Mouse (Mus musculus): Measurements from ENCODE around the gene Car5a.
A peak's percentile ranks its signal among the peaks of the same experiment; 100 is the strongest.

Gene Car5a

GRCm38 (mm10) chr8:121934923-121935322 is 9.8 kb downstream of the Car5a start:
- no peak for DNase-seq (ENCODE audit: low spot score)

DNA sequence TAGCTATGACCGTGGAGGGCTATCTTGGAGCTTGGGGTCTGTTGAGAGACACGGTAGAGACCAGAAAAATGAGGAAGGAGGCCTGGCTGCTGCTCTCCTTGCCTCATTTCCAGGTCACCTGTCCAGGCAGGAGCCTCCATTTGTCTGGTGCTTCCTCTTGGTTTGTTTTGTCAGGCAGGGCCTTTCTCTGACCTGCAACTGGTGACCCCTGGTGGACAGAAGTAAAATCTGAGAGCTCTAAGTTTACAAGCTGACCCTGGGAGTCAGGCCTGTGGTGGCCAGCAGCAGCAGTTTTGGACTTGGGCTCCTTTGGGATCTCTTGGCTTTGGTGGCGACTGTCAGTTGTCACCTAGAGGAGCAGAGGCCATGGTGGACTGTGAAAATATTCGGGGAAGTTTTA is 10.2 kb downstream of the Car5a start:
- no peak for DNase-seq (ENCODE audit: low spot score)

GRCm38 (mm10) chr8:121932668-121933520 is 11.8 kb downstream of the Car5a start:
- DNase-seq (ENCODE audit: low spot score) = no peak

DNA sequence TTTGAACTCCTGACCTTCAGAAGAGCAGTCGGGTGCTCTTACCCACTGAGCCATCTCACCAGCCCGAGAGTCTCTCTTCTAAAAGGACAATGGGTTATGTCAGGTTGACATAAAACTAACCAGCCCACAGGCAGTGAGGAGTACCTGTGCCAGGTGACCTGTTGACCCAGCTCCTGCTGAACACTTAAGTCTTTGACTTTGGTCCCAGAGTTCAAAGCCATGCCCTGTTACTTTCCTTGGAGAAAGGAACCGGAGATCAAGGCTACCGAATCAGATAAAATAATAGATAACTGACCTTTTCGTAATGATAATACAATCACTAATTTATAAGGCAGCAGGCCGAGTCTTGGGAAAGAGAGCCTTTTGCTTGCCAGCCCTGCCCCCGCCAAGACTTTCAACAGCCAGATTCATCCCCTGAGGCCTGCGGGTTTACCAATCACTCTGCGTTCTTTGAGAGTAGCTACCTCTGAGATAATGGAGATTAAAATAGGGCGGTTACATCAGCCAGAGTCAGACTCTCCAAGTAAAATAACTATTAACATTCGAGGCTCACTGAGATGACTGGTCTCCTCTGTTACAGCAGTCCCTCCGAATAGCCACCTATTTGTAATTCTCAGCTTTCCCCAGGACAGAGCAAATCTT is 12.6 kb downstream of the Car5a start:
- DNase-seq (ENCODE audit: low spot score) = no peak

- DNase-seq (ENCODE audit: low spot score) = no peak
Observed at GRCm38 (mm10) chr8:121931571-121931970, 13.1 kb downstream of the Car5a start.

DNA sequence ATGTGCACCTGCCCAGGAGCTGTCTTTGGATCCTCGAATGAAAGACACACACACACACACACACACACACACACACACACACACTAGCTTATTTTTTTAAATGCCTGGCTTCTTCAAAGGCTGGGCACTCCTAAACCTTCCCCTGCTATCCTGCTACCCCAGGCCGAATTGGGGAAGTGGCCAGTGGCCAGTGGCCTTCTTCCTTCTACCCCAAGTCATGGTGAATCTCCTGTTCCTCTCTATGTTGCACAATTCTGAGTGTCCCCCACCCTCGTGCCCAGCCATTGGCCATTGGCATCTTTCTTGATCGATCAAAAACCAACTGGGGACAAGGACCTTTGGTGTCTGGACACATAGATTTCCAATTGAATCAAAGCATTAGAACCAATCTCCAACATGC is 14.7 kb downstream of the Car5a start:
- no peak for DNase-seq (ENCODE audit: low spot score)

- DNase-seq (ENCODE audit: low spot score) = no peak
Observed at GRCm38 (mm10) chr8:121927316-121927715, 17.4 kb downstream of the Car5a start.

DNA sequence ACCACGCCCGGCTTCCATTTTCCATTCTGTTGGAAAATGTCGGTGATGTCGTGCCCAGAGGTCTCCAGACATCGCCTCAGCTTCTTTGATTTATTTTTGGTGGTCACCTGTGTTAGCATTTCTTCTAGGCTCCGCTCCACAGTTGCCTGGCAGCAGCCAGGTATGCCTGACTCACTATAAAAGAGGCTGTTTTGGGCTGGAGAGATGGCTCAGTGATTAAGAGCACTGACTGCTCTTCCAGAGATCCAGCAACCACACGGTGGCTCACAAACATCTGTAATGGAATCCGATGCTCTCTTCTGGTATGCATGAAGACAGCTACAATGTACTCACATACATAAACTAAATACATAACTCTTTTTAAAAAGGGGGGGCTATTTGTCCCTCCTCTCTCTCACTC is 18.4 kb downstream of the Car5a start:
- no peak for DNase-seq (ENCODE audit: low spot score)

DNA sequence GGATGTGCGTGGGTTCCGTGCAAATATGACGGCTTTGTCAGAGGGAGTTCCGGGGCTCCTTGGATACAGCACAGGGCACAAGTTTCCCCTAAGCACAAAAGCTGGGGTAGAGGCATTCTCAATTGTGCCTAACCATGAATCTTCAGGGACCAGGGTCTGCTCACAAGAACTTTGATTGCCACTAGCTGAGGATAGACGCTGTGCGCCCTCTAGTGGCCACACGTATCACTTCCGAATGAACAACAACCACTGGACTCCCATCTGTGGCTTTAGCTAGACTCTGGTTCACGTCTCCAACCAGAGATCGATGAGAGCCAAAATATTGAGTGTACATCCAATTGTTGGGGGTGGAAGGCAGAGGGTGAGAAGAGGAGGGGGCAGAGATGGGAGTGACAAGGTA is 19.1 kb downstream of the Car5a start:
- no peak for DNase-seq (ENCODE audit: low spot score)

DNA sequence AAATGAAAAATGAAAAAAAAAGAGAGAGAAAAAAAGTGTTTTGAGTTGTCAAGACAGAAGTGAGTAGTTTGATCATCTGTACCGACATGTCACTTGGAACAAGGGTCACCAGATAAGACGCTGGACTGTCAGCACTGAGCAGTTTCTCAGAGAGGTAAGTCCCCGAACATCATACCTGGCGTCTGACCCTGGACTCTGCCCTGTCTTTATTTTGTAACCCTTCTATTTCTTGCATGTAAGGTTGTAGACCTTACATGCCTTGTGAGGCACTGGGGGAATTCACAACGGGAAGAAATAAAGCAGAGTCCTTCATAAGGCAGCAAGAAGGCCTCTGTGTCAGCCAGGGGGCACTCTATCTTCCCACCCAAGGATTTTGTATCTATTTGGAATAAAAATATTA is 20.0 kb downstream of the Car5a start:
- no peak for DNase-seq (ENCODE audit: low spot score)

DNA sequence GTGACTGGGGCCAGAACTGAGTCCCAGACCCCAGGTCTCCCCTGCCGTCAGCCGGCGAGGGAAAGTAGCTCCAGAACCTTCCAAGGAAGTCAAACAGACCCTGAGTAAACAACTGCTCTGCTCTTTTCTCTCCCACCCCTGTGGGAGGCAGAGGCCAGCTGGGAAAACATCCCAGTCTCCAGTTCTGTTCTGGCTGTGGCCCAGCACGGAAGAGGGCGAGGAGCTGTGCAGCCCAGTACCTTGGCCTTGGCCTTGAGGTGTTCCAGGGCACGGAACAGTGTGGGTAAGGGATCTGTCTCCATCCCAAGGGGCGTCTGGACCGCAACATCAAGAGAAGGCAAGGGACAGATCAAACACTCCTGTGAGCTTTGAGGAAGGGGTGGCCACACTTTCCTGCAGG is 22.6 kb downstream of the Car5a start:
- no peak for DNase-seq (ENCODE audit: low spot score)

DNA sequence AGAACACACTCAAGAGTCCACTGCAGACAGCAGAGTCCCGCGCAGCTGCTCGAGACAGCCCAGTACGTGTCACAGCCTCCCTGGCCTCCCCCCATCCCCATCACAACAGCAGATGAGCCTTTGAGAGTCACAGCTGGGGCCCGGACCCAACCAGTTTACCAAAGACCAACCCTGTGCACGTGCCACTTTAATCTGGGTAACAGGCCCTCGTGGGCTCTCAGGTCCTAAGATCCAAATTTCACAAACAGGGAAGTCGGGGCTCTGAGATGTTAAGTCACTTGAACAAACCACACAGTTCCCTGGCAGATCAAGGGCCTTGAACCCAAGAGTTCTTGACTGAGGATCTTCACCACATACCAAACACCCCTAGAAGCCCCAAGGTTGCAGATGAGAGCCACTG is 23.1 kb downstream of the Car5a start:
- no peak for DNase-seq (ENCODE audit: low spot score)

- no peak for DNase-seq (ENCODE audit: low spot score)
Observed at GRCm38 (mm10) chr8:121919731-121920130, 25.0 kb downstream of the Car5a start.

GRCm38 (mm10) chr8:121919158-121919557 is 25.5 kb downstream of the Car5a start:
- no peak for DNase-seq (ENCODE audit: low spot score)

- no peak for DNase-seq (ENCODE audit: low spot score)
Observed at GRCm38 (mm10) chr8:121913378-121913777, 31.3 kb downstream of the Car5a start.

DNA sequence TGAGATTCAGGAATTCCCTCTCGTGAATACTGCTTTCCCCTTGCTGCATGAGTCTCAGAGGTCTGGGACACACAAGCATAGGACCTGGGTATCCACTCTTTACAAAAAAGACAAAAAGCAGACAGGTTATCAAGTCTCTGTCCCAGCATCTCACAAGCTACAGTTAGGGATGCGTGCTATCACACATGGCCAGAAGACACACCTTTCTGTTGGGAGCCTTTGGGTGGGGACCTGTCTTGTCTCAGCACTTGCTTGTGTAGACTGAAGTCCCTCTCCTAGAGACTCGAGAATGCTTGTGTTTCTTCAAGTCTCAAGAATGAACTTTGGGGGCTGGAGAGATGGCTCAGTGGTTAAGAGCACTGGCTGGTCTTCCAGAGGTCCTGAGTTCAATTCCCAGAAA is 31.9 kb downstream of the Car5a start:
- DNase-seq (ENCODE audit: low spot score) = no peak

- DNase-seq (ENCODE audit: low spot score) = no peak
Observed at GRCm38 (mm10) chr8:121911987-121912386, 32.7 kb downstream of the Car5a start.

GRCm38 (mm10) chr8:121911400-121911799 is 33.3 kb downstream of the Car5a start:
- no peak for DNase-seq (ENCODE audit: low spot score)

GRCm38 (mm10) chr8:121909663-121910062 is 35.0 kb downstream of the Car5a start:
- no peak for DNase-seq (ENCODE audit: low spot score)

GRCm38 (mm10) chr8:121909148-121909541 is 35.6 kb downstream of the Car5a start:
- no peak for DNase-seq (ENCODE audit: low spot score)

DNA sequence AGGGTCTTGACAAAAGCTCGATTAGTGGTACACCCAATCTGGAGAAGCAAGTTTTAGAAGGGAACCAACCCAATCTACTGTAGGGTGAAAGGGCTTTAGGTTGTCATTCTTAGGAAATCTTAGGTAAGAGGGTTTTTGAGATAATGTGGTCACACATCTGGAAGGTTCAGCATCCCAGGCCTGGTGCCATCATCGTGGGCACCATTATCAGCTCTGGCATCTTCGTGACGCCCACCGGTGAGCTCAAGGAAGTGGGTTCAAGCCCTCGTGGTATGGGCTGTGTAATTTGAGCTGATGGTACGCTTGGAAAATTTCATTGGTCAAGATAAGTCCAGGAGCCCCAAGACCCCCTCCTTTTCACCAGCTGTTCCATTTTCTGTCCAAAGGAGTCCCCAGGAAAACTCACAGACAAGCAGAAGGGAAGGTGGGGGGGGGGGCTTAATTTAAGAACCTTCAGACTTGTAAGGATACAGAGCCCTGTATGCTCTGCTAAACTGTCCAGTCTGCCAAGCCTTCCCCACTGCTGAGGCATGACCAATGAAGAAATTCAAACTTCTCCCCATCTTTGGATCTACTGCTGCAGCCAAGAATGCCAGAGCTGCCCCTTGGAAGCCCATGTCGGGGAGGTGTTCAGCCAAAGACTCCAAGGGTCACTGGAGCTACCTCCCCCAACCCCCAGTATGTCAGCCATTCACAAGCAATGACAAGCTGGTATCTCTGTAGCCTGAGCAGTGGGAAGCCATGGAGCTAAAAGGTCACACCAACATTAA is 36.1 kb downstream of the Car5a start:
- no peak for DNase-seq (ENCODE audit: low spot score)

DNA sequence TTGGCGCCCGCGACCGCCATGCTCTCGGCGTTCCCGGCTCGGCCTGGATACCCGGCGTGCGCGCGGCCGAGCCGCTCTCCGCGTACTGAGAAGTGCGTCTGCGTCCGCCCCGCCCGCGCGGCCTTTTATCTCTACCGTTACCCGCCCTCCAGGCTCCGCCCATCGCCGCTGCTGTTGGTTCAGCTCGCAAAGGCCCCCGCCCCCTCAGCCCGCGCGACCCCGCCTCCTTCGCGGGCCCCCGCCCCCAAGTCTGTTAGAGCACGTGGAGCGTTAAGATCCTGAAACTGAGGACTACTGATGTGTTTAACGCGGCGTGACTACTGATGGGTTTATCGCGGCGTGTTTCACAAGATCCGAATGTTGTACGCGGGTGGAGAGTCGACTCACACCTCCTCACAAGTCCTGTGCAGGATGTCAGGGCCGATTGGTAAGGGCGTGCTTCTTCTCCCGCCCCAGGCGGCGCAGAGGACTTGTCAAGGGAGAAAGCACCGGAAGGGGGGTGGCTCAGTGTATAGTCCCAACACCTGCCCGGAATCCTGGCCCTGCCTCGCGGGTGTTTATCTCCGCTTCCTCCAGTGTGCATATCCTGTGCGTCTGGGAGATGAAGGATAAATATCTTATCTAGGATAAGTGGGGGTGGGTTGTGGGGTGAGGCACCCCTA is 37.0 kb downstream of the Car5a start, which contains the start of gene Slc7a5:
Slc7a5 (minus strand) TSS at position 108 of the 662 bp plus-strand sequence.
- peak; percentile 92 for DNase-seq (ENCODE audit: low spot score)
